Mouse (Mus musculus): ENCODE data around the gene Ezr.
"Not testable (repeated sequence)": the region's sequence is repeated elsewhere in the genome, so short reads cannot be mapped to it uniquely, and the experiment has no call there.

Ezr gene

DNA sequence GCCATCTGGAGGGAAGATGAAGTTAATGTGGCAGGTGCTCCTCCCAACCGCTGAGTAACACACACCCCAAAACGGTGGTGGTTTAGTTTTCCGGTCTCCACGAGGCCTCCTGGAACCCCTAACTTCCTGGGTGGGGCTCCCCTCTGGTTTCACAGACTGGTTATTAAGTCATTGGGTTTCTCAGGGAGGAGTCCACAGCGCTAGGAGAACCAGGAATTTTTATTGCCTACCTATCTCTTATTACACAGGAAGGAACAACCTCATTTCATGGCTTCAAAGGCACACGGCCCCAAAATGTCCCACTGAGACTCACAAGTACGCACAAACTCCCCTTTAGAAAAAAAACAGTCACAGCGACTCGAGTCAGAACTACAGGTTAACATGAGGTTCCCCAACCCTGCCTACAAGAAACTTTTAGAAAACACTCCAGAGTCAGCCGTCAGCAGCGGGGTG, 38.8 kb downstream of the Ezr start:
- DNase-seq (ENCODE audit: low spot score in 2 of 2), result no peak

DNA sequence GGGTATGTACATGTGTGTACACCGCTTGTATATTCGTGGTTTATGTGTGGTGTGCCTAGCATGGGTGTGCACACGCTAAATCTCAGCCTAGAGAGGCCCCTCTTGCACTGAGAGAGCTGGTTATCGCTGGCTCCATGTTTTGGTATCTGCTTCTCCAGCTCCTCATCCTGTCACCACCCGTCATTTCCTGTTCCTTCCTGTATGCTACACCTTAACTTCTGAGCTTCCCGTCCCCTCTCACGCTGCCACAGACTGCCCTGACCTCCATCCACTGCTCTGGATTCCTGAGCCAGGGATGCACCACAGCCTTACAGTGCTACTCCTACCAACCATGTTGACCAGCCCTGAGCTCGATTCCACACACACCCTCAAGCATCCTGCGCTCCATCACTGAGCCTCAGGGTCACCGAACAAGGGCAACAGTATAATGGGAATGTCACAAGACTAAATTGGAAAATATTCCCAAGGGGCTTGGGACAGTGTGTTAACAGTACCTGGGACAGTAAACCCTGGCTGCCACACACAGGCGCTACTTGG, 39.5 kb downstream of the Ezr start:
- no peak for DNase-seq (ENCODE audit: low spot score in 2 of 2)

DNA sequence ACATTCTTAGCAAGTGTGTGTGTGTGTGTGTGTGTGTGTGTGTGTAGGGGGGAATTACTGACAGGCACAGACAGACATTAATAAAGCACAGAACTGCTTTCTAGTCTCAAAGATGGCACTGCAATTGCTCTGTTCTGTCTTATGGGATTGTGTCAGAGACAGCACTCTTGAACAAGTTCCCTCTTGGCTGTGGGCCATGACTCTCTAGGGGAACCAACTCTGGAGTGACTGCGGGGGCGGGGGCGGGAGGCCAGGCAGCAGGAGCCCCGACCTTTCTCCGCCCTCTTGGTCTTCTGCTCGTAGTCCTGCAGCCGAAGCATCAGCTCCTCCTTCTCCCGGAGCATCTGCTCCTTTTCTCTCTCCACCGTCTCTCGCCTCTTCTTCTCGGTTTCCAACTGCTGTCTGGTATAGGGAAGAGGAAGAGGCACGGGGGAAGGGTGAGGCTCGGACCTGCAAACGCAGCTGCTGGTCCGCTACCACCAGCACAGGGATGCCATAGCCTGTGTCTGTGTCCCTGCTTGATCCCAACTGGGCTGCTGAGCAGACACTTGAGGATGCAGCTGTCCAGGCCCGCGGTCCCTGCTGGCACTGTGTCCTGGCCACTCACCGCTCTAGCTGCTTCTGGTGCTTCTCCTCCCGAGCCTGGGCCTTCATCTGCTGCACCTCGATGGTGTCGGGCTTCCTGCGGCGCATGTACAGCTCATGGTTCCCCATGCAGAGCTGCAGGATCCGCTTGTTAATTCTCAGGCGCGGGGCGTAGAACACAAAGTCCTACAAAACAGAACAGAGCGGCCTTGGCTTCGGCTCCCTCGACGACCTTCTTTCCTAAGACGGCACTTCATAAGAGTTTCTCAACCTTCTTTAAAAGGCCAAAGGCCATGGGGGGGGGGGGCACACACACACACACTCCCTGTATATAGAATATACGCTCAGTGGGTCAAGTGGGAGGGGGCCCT, 40.2 kb downstream of the Ezr start:
- DNase-seq (ENCODE audit: low spot score in 2 of 2), result peak in 1 of 2 experiments; percentile 46

DNA sequence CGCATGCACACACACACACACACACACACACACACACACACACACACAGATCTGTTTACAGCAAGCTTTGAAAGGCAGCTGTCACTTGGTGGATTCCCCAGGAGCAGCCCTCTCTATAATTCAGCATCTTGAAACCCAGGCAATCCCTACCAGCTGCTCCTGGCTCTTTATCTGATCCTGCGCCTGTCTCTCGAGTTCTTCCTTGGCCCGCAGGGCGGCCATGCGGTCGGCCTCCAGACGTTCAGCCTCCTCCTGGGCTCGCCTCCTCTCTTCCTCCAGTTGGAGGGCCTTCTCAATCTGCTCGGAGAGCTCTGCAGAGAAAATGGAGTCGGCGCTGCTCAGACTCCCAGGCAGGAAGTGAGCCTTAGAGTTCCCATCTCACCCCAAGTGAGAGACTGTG, 41.3 kb downstream of the Ezr start:
- no peak for DNase-seq (ENCODE audit: low spot score in 2 of 2)

DNA sequence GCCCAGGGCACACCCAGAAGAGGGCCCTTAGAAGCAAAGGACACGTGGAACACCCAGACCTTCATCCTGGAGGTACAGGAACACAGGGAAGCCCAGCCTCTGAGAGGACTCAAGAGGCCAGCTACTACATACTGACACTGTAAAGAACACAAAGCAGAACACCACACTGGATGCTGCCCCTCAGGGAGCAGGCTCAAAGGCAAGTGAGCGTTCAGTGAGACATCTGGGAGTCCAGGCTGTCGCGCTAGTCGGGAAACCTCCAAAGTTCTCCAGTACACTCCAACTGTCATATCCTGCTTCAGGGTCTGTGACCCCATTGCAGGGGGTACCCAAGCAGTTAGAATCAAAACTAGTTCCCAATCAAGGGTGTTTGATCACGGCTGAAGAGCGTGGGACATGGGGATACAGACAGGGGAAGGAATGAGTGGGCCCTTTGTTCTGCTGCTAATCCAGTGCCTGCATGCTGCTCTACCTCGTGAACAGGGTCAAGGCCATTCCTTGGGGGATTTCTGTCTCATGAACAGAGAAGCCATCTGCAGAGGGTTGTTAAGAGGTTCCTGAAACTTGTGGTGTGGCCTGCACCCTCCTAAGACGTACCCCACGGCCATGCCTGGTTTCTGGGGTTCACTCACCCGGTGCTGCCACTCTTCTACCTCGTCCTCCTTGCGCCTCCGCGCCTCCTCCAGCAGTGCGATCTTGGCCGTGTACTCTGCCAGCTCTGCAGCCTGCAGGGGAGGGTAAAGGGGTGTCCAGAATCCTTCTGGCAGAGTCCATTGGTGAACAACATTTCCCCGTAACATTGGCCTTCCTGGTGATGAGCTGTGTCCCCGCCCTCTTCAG, 42.0 kb downstream of the Ezr start:
- DNase-seq (ENCODE audit: low spot score in 2 of 2), result no peak

DNA sequence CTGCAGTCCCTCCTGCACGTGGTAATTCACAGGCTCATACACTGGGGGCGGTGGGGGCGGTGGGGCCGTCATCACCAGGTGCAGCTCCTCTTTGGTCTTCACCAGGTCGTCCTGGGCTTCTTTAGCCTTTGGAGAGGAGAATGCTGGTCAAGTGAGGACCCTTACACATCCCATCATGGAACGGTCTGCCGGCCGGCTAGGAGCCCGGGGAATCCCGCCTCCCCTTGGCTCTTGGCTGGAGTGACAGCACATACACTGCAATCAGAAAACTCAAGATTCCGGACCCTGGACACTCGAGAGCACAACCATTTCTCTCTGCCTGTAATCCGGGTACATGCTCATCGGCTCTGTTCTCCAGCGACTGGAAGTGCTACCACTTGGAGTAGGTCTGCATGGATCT, 42.8 kb downstream of the Ezr start:
- no peak for DNase-seq (ENCODE audit: low spot score in 2 of 2)

DNA sequence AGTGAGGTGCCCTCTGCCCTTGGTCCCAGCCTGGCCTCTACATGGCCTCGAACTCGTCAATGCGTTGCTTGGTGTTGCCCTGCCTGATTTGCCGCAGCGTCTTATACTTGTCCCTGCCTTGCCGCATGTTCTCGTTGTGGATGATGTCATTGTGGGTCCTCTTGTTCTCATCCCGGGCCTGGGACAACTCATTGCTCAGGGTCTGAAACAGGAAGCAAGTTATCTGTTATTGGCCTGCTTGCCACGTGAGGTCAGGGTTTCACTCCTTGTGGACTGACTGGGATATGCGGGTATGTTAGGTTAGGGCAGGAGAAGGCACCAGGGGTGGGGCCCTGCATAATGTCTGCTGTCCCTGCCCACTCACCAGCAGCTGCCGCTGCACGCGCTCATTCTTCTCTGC, 43.3 kb downstream of the Ezr start:
- no peak for DNase-seq (ENCODE audit: low spot score in 2 of 2)

DNA sequence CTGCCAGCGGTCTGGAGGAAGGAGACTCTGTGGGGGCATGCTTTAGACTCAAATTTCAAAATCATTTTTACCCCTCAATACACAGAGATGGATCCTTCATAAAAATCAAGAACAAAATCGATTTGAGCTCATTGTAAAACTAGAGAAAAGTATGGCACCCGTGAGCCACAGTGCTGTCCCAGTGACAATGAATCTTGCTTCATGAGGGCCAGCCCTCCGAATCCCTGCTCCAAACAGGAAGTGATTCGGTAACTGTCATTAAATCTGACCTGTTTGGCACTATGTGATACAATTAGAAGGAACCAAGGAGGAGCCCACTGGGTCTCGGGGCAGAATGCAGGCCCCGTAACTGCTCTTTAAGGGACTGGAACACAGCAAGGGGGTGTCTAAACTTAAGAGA, 43.7 kb downstream of the Ezr start:
- no peak for DNase-seq (ENCODE audit: low spot score in 2 of 2)

DNA sequence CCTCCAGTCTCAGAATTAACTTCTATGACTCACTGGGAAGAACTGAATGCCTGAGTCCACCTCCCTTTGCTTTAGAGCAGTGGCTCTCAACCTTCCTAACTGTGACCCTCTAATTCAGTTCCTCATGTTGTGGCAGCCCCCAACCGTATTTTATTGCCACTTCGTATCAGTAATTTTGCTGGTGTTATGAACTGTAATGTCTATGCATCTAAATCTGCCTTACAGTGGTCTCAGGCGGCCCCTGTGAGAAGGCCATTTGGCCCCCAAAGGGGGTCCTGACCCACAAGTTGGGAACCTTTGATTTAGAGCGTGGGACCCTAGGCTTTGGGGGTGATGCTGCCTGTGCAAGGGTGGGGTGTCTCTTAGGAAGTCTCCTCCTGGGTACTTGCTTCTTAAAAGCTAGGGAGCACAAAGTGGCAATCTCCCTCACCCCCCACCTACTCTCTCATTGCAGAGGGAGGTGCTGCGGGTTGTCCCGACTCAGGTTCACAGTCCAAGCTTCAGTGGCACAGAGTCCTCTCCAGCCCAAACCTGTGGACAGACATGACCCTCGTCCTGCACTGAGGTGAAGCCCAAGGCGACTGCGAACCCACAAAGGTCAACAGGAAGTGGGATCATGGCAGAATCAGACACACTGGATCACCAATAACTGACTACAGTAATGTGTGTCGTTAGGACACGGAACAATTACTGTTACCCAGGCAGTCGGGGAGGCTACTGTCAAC, 45.1 kb downstream of the Ezr start:
- no peak for DNase-seq (ENCODE audit: low spot score in 2 of 2)

DNA sequence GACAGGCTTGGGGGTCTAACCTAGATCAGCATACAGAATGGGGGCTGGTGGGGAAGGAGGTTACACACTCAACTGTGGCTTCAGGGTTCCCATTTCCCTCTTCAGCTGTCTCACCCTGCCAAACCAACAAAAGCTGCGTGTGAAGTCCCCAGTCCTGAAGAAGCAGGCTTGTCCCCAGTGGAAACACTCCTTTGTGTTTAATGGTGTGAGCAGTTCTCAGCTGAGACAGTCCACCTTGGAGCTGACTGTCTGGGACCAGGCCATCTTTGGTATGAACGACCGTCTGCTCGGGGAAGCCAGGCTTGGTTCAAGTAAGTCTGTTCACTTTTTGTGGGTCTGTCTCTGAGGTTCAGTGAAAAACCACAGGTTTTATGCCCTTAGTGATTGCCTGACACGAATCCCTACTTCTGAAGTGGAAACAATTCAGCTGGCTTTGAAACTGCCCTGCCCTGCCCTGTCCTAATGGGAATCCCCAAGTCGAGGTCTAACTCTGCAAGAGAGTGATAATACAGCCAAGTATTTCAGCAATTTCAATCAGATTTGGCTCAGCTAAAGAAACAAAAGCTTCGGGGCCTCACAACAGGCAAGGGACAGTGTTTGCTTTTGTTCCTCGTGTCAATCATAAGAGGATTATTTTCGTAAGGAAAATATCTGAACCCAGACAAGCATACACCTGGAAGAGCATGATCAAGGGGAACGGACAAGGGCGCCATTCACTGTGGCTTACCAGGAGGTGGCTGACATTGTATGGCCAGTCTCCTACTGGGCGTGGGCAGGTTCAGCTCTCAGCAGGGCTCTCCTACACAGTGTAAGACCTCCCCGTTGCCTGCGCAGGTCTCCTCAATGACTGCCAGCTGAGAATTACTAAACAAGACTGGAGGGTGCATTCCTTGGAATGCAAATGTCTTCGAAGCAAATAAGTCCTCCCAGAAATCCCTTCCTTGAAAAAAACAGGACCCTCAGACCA, 46.0 kb downstream of the Ezr start:
- DNase-seq (ENCODE audit: low spot score in 2 of 2), result no peak

DNA sequence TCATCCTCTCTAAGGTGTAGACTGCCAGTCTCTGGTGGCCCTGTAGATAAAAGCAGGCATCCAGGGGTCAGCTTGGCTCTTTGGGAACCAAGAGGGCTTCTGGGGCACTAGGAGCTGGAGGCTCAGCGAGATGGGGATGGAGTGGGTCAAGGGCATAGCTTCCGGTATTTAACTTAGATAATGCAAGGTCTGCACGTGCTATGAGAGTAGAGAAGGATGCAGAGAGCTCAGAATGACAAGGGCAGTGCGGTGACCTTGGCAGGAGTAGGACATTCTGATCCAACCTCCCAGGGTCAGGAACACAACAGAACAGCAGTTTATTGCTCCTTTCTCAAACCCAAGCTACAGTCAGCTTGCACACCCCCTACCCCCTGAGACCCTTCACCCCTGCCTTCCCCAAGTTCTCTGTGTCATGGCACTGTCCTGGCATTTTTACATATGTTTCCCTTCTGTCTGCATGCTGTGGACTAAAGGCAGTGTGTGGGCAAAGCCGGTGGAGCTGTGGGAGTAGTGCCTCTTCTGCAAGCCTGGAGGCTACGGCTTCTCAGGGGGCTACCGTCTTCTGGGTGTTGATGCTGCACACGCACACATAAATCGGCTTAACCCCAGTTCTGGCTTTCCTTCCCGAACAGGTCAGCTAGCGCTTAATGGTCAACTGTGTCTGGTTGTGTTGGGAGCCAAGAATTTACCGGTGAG, 47.7 kb downstream of the Ezr start:
- no peak for DNase-seq (ENCODE audit: low spot score in 2 of 2)

DNA sequence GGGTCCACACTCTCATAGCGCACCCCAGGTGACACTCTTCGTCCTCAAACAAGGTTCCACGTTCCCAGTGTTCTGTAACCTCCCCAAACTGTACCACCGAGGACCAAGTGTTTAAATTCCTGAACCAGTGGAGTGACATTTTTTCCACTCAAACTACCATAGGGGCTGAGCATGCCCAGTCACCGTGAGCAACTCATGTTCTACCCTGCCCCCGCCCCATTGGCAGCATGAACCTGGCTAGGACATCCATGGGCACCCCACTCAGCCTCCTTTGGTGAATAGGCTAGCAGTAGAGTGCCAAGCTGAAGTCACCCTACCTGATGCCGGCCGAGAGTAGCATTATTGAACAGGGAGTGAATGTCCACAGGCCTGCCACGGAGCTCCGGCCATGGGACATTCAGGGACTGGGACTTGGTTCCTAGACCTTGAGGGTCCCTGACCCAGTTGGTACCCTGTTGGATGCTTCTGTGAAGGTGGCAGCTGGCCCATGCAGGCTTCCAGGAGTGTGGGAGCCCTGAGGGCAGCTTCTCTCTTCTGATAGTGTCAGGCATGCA, 49.2 kb downstream of the Ezr start:
- no peak for DNase-seq (ENCODE audit: low spot score in 2 of 2)

DNA sequence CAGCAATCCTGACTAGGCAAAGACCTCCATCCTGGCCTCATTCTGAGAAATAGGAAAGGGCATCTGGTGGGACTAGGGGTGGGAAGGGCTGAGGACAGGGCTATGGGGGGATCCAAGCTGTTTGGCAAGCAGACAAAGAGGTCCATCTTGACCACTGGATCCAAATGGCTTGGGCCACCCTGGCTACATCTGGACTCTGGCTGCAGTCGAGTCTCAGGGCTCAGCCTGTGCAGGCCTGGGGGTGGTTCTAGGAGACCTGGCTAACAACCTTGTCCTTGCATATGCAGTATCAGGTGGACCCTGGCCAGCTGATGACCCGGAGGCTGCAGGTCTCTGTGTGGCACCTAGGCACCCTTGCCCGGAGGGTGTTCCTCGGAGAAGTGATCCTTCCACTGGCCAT, 49.9 kb downstream of the Ezr start:
- no peak for DNase-seq (ENCODE audit: low spot score in 2 of 2)

DNA sequence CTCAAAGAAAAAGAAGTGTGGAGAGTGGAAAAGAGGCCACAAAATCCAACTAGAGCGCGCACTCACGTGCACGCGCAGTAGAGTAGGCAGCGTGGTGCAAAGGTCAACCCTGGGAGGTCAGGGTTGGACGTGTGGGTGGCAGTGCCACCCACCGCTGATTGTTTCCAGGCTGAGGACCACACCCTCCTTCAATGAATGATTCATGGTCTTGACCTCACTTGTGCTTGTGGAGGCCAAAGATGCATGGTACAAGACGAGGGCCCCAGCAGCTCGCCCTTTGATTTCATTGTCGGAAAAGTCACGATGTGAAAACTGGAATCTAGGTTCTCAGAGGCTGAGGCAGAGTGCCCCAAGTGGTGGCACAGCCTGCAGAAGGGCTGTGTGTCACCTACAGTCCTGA, 51.0 kb downstream of the Ezr start:
- no peak for DNase-seq (ENCODE audit: low spot score in 2 of 2)

DNA sequence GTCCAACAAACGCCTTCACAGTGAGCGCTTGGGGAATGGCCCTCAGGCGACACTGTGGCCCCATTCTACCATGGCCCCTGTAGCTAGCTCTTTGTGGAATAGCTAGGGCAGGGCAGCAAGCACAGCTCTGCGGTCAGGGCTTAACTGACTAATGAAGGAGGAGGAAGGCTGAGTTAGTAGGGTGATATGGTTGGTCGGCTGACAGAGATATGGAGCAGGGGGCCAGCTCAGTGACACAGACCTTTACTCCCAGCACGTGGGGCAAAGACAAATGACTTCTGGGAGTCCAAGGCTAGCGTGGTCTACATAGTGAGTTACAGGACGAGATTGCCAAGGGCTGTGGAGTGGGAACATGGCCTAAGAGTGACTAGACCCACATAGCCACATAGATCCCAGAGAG, 51.5 kb downstream of the Ezr start:
- DNase-seq (ENCODE audit: low spot score in 2 of 2), result no peak

DNA sequence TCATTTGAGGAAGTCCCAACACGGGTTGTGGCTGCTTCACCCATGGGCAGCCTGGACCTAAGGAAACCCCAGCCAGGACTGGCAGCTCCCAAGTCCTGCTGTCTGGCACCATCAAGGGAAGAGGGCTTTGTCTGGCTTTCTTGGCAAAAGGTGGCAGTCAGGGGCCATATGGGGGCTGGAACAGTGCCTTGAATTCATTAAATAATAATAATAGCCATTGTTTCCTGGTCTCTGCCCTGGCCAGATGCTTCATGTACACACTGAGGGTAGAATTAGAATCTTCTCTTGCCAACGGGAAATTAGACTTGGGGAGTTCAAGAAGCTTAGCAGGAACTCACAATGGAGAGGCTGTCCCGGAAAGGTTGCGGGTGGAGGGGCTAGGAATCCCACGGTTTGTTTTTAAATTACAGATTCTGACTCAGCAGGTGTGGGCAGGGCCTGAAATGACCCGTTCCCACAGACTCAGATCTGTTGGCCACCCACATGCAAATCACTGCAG, 53.3 kb downstream of the Ezr start:
- no peak for DNase-seq (ENCODE audit: low spot score in 2 of 2)

DNA sequence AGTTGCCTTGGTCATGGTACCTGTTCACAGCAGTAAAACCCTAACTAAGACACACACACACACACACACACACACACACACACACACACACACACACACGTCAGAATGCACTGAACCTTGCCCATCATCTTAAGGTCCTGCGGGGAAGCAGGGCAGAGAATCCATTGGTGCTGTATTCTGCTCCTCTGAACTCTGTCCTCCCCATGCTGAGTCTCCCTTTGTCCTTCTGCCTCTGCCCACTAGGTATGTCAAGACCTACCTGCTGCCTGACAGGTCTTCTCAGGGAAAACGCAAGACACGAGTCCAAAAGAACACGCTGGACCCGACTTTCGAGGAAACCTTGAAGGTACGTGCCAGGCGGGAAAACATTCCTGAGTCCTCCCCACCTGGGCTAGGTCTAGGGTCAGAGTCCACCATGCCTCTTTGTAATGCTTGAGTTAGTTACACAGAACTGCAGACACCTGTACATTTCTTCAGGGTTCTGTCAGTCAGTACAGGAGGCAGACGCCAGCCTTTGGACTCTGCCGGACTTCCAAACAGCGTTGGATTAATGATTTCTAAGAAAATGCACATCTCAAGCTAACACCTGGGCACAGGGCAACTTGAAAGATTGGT, 54.5 kb downstream of the Ezr start:
- no peak for DNase-seq (ENCODE audit: low spot score in 2 of 2)

DNA sequence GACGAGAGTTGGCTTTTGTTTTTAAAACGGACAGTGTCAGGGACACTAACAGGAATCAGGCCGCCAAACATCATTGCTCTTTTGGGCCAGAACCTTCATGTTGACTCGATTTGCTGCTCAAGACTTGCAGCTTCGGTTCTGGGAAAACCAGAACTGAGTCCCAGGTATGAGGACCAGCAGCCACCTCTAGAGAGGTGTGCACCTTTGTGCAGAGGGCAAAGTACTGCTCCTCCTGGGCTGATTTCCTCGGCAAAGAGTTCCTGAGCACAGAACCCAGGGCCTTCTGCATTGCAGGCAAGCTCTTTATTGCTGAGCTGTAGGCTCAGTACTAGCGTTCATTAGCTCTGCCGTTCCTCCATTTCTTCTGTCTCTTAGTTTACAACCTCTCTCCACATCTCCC, 68.6 kb downstream of the Ezr start:
- DNase-seq (ENCODE audit: low spot score in 2 of 2), result not testable (repeated sequence)

DNA sequence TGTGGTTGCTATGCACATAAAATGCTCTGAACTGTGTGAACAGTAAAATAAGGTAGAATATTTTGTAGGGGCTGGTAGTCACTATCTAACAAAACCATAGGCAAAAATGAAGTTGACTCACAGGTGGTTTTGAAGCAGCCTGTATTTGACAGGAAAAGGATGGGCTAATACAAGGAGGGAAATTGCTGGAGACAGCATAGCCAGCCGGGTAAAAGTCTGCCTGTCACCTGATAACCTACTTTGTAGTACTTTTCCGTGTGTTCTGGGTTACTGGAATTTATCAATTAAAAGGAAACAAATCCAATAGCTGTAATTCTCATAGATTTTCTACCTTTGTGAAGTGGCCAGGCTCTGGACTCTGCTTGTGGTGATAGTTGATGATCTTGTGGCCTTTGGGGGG, 69.1 kb downstream of the Ezr start:
- not testable (repeated sequence) for DNase-seq (ENCODE audit: low spot score in 2 of 2)
